Mouse (Mus musculus): ENCODE measurements around the gene Tmem221.
A peak's percentile ranks its signal among the peaks of the same experiment; 100 is the strongest.

Tmem221 gene

DNA sequence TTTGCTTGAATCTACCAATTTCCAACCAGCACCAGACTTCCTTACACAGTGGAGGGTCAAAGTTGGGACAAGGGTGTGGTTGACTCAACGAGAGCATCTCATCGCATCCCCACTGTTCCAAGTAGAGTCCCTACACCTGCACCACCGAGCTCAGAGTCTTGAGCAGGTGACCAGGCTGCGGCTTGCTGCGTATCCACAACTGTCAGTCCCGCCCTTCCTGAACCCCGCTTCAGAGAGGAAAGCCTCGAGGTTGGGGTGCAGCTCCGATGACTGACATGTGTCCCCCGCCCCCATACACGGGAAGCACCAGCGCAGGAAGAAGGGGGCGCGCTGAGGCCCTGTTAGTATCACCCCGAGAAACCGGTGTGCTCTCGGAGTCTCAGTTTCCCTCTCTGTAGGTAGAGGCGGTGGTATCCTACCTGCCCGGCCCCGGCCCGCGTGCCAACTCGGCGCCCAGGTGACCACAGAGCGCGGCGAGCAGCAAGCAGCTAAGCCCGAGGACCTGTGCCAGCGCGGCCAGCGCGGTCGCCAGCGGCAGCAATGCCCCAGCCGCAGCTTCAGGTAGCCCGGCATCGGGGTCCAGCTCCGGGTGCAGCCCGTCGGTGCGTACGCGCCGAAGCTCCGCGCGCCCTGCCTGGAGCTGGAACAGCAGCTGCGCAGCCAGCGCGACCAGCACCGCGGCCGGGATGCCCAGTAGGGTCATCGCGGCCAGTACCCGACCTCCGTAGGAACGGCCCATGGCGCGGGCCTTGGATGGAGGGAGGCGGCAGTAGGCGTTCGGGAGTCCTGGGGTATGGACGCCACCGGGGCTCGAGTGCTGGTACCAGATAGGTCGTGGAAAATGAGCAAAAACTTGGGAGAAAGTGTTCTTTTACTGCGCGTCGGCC is at the start of gene Tmem221:
Gene Tmem221, minus strand, starts transcription at position 801 of the 887 bp plus-strand sequence.
- DNase-seq (ENCODE audit: low read depth): no peak

GRCm38 (mm10) chr8:71604021-71604420 is 45.4 kb upstream of the Tmem221 start:
- DNase-seq (ENCODE audit: low read depth): no peak

GRCm38 (mm10) chr8:71602666-71603334 is 44.1 kb upstream of the Tmem221 start:
- DNase-seq (ENCODE audit: low read depth): no peak

- no peak for DNase-seq (ENCODE audit: low read depth)
Measured at GRCm38 (mm10) chr8:71601939-71602665, 43.4 kb upstream of the Tmem221 start.

GRCm38 (mm10) chr8:71598841-71599240 is 40.2 kb upstream of the Tmem221 start:
- DNase-seq (ENCODE audit: low read depth): no peak

DNA sequence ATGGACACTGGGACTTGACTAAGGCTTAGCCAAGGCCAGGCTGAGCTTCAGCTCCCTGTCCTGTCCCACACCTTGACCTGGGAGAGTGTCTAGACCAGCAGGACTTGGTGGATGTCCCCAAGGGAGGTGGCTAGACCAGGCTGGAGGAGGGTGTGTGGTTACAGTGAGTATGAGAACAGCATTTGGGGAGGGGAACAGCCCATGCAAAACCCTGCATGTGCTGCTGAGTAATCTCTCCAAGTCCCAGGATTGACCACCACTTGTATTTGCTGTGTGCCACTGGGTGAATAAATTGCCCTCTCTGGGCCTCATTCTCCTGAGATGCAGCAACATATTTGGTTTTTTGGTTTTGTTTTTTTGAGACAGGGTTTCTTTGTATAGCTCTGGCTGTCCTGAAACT is 39.7 kb upstream of the Tmem221 start:
- DNase-seq (ENCODE audit: low read depth): no peak

GRCm38 (mm10) chr8:71597451-71597850 is 38.8 kb upstream of the Tmem221 start, which contains the start of gene Fam129c:
Fam129c (plus strand) TSS chr8:71597648.
- DNase-seq (ENCODE audit: low read depth): no peak

DNA sequence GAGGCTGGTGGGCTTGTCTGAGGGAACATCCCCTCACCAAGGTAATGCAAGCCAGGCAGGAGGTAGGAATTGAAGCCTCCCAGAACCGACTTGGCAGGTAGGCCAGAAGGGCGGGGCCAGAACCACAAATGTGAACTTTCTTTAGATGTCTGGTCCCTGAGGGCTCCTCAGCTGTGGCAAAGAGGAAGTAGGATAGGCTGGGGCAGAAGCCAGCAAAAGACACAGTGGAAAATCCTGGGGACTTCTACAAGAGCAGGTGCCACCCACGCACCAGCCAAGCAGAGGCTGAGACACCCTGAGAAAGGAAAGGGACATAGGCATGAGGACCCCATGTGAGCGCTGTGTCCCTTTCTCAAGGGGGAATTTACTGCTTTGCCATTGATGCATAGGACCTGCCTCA is 38.1 kb upstream of the Tmem221 start:
- DNase-seq (ENCODE audit: low read depth): no peak

DNA sequence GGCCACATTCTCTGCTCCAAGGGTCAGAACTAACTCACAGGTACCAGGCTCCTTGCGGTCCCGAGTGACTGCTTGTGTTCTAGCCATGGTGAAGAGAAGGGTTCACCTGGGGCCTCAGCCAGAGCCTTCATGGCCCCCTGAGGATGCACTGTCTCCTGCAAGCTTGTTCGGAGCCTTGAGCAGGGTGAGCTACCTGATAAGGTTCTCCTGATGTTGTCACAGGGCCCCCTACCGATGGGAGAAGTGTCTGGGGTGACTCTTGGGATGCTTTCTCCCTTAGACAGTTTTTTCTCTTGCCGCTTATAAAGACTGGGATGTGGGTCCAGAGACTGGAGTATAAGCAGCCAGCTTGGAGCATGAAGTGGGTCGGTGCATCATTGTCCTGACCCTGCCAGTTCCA is 37.7 kb upstream of the Tmem221 start:
- DNase-seq (ENCODE audit: low read depth): no peak

DNA sequence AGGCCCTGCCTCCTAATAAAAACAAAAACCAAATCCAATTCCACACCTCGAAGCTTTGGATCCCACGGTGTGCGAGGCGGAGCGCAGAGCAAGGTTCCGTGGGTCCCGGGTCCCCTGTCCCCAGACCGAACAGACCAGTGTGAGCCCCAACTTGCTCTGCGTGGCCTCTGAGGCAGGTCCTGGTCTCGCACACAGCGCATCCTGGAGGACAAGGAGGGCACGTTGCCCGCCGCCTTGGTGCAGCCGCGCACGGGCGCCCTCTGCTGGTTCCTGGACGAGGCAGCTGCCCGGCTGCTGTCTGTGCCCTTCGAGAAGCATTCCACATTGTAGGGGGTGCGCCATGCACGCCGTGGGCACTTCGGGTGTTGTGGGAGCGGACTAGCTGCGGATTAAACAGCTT is 37.2 kb upstream of the Tmem221 start:
- peak; percentile 91 for DNase-seq (ENCODE audit: low read depth)

GRCm38 (mm10) chr8:71594324-71594722 is 35.7 kb upstream of the Tmem221 start:
- no peak for DNase-seq (ENCODE audit: low read depth)

DNA sequence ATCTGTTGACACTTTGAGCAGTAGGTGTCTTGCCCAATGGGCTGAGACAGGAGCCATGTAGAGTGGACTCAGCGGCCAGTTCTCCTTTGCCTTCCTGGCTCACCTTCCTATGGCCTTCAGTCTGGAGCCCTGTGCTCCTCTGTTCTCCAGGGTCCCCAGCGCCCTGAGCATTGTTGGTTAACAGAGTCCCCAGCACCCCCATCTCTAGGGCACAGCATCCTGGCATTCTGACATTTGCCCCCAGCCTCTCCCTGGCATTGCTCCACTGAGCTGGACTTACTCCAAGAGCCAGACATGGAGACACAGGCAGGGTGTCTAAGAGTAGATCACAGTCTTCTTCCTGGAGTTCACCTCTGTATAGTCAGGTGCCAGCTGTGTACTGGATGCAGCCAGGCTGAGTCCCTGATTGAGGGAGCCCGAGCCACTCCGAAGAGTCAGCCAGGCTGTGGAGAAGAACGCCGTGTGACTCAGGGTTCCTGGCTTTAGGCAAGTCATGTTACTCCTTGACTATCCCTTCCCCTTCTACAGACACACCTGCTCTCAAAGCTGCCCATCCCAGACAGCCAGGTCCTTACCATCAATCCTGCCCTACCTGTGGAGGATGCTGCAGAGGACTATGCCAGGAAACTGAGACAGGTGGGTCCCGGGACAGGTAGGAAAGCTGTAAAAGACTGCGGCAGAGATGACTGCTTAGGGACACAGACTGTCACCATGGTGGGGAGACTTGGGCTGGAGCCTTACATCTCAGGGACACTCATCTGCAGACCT is 35.1 kb upstream of the Tmem221 start:
- no peak for DNase-seq (ENCODE audit: low read depth)

- peak; percentile 81 for DNase-seq (ENCODE audit: low read depth)
Measured at GRCm38 (mm10) chr8:71592374-71593170, 33.9 kb upstream of the Tmem221 start.

DNA sequence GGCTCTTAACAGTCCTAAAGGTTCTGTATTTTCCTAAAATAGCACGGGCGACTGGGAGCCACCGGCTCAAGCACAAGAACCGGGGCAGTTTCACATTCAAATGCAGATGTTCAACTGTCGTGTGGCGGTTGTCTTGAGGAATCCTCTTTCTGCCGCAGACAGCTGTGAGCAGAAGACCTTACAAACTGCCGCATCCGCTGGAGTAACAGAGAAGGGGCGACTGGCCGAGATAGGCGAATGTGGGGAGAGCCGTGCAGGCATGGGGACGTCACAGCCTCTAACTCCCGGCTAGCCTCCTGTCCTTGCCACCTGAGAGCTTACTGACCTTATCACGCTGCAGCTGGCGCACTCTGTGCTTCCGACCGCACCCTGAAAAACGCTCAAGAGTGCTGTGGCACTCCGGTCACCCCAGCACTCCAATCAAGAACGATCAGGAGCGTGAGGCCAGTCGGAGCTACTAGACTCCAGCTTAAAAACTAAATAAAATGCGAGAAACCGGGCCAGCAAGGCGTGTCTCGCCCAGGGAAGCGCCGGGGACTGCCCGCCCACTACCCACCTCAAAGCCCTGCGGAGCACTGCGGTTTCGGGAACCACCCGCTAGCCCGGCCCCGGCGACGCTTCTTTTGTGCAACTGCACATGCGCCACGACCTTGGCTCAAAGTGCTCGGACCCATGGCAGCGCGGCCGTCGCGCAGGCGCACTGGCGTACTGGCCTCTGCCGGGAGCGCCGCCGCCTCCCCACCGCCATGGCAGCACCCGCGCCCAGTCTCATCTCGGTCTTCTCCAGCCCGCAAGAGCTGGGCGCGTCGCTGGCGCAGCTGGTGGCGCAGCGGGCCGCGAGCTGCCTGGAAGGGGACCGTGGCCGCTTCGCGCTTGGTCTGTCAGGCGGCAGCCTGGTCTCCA is 33.1 kb upstream of the Tmem221 start, which contains the start of gene Pgls:
Gene Pgls, plus strand, starts transcription at position 706 of the 903 bp plus-strand sequence.
- DNase-seq (ENCODE audit: low read depth): peak; percentile 98

GRCm38 (mm10) chr8:71591017-71591416 is 32.3 kb upstream of the Tmem221 start:
- DNase-seq (ENCODE audit: low read depth): no peak

GRCm38 (mm10) chr8:71588762-71589161 is 30.1 kb upstream of the Tmem221 start:
- no peak for DNase-seq (ENCODE audit: low read depth)

GRCm38 (mm10) chr8:71586891-71587290 is 28.2 kb upstream of the Tmem221 start:
- peak; percentile 41 for DNase-seq (ENCODE audit: low read depth)

GRCm38 (mm10) chr8:71580201-71580600 is 21.5 kb upstream of the Tmem221 start:
- DNase-seq (ENCODE audit: low read depth): peak; percentile 83

- no peak for DNase-seq (ENCODE audit: low read depth)
Measured at GRCm38 (mm10) chr8:71579476-71579875, 20.8 kb upstream of the Tmem221 start.

- peak; percentile 45 for DNase-seq (ENCODE audit: low read depth)
Measured at GRCm38 (mm10) chr8:71579009-71579408, 20.3 kb upstream of the Tmem221 start.

Measured in NIH3T3 (cell line).